Mouse (Mus musculus) lung, postnatal 0 days (tissue): ENCODE data around the gene Plekhn1.

Experiments
- CTCF ChIP-seq: IDR thresholded peaks from 2 replicates; pipeline ENCODE4 v1.5.1; 2016; ENCODE audit warnings: antibody characterized with exemption, mild to moderate bottlenecking
- EP300 ChIP-seq: IDR thresholded peaks from 2 replicates; pipeline ENCODE4 v1.6.1; 2016; ENCODE audit warnings: antibody characterized with exemption, mild to moderate bottlenecking, control low read depth

DNA sequence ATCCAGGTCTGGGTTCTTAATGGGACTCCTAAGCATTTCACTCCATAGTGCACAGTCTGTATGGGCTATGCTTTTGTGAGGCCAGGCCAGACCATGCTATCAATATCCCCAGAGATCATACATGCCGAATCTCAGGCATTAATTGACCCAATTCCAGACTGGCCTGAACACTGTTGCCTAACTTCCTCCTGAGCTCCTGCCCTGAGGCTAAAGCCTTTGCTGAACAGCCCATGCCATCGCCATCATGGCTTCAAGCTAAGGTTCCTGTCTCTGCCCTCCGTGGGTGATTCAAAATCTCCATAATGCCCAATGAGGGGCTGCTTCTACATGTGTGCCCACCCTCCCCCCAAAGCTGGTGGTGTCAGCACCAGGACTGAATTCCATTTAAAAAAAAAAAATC lies 18.0 kb upstream of the Plekhn1 start:
- no peak for TF ChIP-seq EP300
- no peak for TF ChIP-seq CTCF
